Mouse (Mus musculus) brain, embryonic 14.5 days (tissue): ENCODE data around the gene Ddr2. TPM values are rescaled to one million over a fixed set of nuclear protein-coding genes. Genes with fewer than 3 reads are reported as not detected.

ENCODE experiments used
- DNase-seq: peaks from one replicate; pipeline ENCODE4 v3.0.0-alpha.2; 2011; ENCODE audit warnings: low read depth
- CTCF ChIP-seq: fragments of 200-500 bp; IDR thresholded peaks from 2 replicates; pipeline ENCODE4 v1.5.1; 2012; ENCODE audit warnings: inconsistent platforms, mild to moderate bottlenecking, moderate library complexity, borderline replicate concordance; ENCODE audit not compliant: insufficient read depth, insufficient read length; ENCODE audit errors: extremely low read depth
- POLR2A ChIP-seq: fragments of 200-500 bp; IDR thresholded peaks from 2 replicates; pipeline ENCODE4 v1.6.1; 2012; ENCODE audit warnings: mild to moderate bottlenecking, inconsistent platforms, borderline replicate concordance; ENCODE audit not compliant: poor library complexity, insufficient read depth, insufficient read length, severe bottlenecking; ENCODE audit errors: extremely low read depth
- polyA plus RNA-seq: library from polyadenylated mRNA; depleted of rRNA; stranded (reverse); fragments of >200 nt; gene quantifications from 2 replicates; pipeline ENCODE4 v1.2.3, GENCODE M21; 2012; rRNA removed

Ddr2 gene
- polyA plus RNA-seq, 1 experiment, result 8.2 TPM

DNA sequence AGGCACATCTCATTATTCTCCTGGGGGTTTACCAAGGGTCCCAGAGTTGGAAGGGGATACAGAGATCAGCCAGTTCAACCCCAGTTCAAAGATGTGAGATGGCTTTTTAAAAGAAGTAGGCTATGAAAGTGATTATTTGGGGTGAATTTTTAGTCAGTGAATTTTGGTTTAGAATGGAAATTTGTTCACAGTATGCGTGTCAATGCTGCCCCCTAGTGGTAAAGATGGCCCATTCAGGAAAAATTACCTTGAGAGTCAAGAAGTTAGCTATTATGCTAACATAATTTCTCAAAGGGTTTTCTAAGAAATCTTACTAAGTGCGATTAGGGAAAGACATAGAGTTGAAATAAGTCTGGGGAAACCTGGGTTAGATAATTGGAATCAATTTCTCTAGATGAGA is 171.2 kb downstream of the Ddr2 start:
- DNase-seq, result peak; percentile 71
- TF ChIP-seq CTCF (peak; percentile 41), POLR2A (no peak)

DNA sequence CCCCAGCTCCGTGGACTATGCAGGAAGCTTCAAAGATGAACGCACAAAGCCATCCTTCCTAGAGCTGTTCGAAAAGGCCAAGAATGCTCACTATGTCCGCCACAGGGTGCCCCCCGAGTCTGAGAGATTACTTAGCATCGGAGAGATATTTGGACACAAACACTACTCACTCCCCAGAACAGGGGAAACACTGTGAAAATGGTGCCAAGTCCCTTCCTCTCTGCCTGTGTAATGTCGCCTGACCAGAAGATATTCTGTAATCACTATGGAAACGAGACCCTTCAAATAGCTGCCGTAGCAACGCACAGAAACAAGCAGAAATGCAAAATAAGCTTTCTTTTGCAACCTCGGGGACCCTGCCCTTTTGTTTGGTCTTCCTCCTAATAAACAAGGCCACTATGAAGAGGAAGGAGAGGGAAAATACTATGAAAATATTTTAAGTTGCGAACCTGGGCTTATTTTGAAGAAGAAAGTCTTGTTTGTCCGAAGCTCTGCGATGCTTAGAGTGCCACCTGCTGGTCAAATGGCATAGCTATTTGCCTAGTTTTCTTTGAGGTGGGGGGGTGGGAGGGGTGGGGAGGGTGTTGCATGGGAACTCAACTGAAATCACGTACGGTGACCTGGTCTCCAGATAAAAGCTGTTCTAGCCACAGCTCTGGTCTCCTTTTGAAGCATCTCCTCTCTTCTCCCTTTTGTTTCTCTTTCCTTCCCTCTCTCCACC is 176.4 kb downstream of the Ddr2 start:
- TF ChIP-seq CTCF (peak; percentile 67; the same call in 1 of the 2 replicates), POLR2A (no peak)
- peak; percentile 89 for DNase-seq

DNA sequence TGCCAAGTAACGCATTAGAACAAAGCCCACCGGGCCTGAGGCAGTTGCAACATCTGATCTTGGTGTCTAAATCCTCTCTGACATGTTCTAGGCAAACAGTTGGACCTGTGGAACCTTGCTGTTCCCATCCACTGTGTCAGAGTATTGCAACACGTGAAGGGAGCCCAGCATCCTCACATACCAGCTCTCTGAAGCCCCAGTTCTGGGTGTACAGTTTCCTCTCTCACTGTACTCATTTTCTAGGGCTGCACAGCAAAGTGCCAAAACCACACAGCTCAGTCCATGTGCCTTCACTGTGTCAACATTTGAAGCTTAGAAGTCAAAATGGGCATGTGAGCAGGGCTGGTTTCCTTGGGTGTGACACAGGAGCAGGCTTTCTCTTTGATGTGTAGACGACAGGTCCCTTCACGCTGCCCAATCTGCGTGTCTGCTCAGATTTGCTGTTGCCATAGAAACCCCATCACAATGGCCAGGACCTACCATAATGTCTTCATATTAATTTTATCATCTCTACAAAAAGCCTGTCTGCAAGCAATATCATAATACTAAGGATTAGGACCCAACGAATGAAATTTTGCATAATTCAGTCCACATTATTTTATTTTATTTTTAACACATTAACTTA is 178.3 kb downstream of the Ddr2 start:
- peak; percentile 61 for DNase-seq
- TF ChIP-seq CTCF, result no peak
- no peak for TF ChIP-seq POLR2A

GRCm38 (mm10) chr1:169931698-169932097 is 178.9 kb downstream of the Ddr2 start:
- TF ChIP-seq POLR2A (no peak), CTCF (no peak)

DNA sequence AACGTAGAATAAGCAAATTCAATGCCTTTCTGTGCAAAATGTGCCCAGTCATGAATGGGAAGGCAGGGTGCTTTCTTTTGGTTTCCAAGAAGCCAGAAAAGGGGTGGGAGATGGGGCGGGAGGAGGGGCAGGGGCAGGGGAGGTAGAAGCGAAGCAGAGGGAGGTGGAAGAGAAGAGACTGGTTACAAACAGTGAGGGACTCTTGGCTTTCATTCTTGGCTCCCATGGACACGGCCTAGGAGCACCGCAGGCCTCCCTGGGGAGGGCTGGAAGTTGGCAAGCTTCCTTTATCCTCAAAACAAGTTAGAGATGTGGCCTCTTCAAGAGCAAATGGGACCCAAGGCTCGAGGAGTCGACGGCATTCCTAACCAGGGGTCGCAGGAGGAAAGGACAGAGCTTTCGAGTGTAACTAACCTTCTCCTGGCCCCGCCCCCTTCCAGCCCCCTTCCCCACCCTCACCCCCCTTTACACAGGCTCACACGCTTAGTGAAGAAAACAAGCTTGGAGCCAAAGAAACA is 182.0 kb downstream of the Ddr2 start, which contains the start of gene Ccdc190:
TSS of gene Ccdc190 (plus strand) at position 195 of the 518 bp plus-strand sequence.
- no peak for TF ChIP-seq POLR2A
- TF ChIP-seq CTCF, result no peak
- DNase-seq, result peak; percentile 82

More at GRCm38 (mm10) chr1:169931698-169932097, 178.9 kb downstream of the Ddr2 start:
- DNase-seq, result no peak

DNA sequence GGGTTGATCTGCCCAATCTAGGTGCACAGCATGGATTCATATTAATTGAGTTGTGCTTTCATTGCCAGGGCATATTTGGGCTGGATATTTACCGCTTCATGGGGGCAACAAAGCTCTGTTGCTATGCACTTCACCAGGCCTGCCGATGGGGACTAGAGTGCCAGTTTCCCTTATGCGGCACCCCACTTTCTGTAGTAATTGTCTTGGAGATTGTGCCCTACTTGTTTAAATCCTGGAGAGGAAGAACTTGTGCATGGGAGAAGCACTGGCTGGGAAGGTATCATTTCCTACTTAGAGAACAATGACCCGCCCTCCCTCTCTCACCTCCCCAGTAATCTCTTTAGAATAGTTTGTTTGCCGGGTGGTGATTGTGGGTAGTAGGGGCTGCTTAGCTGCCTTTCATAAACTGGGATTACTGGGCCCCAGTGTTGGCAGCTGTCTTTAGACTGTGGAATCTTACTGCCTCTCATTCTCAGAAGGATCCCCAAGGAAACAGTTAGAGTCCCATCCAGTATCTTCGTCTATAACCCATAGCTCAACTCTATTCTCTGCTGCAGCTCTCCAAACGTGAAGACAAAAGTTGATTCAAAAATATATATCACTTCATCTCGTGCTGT is 182.7 kb downstream of the Ddr2 start:
- DNase-seq, result peak; percentile 77
- TF ChIP-seq CTCF (no peak), POLR2A (no peak)

DNA sequence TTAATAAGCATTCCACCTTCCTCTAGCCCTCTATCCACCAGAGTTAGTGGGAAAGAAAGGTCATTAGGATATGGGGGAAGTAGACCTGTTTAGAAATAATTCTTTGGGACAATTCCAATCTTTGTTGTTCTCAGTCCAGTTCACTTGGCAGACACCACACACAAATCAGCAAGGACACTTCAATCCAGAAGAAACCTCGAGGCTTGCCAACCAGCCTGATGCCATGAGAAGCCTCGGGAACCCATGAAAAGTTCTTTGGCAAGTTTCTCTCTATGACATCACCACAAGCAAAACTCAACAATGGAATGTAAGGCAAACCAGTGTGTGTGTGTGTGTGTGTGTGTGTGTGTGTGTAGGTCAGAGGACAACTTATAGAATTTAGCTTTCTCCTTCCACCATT is 186.0 kb downstream of the Ddr2 start:
- DNase-seq, result peak; percentile 56
- TF ChIP-seq CTCF, result no peak
- no peak for TF ChIP-seq POLR2A

Other genes starting within 250 kb of the Ddr2 start
- 6.3 and 8.5 TPM in 2 replicates for gene Ccdc190, start 182.1 kb downstream of the Ddr2 start, polyA plus RNA-seq
- gene Hsd17b7, start 141.5 kb downstream of the Ddr2 start, polyA plus RNA-seq, result 14.6 and 14.9 TPM in 2 replicates
- 31.2 and 34.0 TPM in 2 replicates for gene Uap1, start 64.2 kb upstream of the Ddr2 start, polyA plus RNA-seq
- 21.8 and 26.2 TPM in 2 replicates for gene Uhmk1, start 104.6 kb upstream of the Ddr2 start, polyA plus RNA-seq
- gene Sh2d1b2, start 122.0 kb upstream of the Ddr2 start, polyA plus RNA-seq, result not detected in 2 replicates
- gene Sh2d1b1, start 166.6 kb upstream of the Ddr2 start, polyA plus RNA-seq, result 0.10 TPM in 1 of 2 replicates, not detected in the other
- 6.5 and 7.7 TPM in 2 replicates for gene Gm7694, start 195.6 kb upstream of the Ddr2 start, polyA plus RNA-seq
- gene Spata46, start 198.0 kb upstream of the Ddr2 start, polyA plus RNA-seq, result not detected in 2 replicates